Mouse (Mus musculus) embryo, embryonic 9.5 days (tissue): Measurements from ENCODE around the gene Car10.
"Not testable (repeated sequence)": the region's sequence is repeated elsewhere in the genome, so short reads cannot be mapped to it uniquely, and the experiment has no call there.

Experiments used
- DNase-seq: peaks from one replicate; pipeline ENCODE4 v3.0.0-alpha.2; 2017; ENCODE audit errors: extremely low spot score

Gene Car10

DNA sequence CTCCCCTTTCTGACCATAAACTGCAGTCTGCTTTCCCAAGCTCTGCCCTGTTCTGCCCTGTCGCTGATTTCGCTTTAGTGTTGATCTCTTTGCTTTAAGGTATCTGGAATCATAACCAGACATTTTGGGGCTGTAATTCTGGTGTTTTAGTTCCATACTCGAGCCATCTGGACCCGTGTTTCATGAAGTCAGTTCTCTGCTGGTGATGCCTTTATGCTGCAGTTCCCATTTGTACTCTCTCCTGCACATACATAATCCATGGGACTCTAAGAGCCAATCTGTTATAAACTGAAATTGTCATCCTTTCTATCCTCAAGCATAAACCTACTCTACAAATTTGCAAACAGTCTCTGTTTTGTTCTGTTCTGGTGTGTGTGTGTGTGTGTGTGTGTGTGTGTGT is 293.3 kb downstream of the Car10 start:
- no peak for DNase-seq

DNA sequence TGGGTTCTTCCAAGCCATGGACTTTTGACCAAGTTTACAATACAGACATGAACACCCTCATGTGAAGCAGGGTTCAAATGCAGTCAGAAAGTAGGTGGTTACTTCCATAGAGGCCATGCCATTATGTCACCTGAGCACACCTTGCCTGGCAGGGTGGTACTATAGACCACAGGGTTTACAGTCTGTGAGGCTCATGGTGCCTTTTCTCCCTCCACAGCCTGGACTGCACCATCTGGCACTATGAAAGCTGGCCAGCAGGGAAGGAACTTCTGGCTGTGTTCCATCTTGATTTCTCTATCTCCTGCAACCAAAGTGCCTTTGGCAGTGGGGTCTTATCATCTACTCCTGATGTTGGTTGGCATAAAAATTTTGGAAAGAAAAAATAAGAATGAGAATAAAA is 295.5 kb downstream of the Car10 start:
- not testable (repeated sequence) for DNase-seq

DNA sequence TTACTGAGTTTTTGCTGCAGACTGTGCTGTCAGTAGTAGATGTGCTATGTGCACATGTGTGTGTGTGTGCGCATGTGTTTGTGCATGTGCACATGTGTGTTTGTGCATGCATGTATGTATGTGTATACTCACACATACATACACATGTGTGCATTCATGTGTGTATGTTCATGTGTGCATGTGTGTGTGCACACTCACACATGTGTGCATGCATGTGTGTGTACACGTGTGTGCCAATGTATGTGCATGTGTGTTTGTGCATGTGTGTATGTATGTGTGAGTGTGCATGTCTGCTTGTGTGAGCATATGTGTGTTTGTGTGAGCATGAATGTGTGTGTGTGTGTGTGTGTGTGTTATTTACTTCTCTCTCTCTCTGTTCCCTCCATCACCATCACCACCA is 298.5 kb downstream of the Car10 start:
- DNase-seq = no peak

DNA sequence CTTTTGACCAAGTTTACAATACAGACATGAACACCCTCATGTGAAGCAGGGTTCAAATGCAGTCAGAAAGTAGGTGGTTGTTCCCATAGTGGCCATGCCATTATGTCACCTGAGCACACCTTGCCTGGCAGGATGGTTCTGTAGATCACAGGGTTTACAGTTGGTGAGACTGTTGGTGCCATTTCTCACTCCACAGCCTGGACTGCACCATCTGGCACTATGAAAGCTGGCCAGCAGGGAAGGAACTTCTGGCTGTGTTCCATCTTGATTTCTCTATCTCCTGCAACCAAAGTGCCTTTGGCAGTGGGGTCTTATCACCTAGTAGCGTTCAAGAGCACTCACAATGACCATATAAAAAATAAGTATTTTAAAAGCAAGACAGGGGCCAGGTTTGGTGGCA is 303.3 kb downstream of the Car10 start:
- DNase-seq = not testable (repeated sequence)

DNA sequence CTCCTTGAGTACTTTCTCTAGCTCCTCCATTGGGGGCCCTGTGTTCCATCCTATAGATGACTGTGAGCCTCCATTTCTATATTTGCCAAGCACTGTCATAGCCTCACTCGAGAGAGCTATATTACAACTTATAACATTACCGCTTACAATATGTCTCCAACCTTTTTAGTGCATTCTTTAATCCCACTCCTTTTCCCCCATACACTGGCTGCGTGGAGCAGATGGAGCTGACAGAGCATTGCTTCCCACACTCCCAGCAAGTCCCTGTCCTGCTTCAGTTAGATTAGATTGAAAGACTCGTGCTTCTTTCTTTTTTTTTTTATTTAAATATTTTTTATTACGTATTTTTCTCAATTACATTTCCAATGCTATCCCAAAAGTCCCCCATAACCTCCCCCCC is 310.2 kb downstream of the Car10 start:
- DNase-seq = no peak

DNA sequence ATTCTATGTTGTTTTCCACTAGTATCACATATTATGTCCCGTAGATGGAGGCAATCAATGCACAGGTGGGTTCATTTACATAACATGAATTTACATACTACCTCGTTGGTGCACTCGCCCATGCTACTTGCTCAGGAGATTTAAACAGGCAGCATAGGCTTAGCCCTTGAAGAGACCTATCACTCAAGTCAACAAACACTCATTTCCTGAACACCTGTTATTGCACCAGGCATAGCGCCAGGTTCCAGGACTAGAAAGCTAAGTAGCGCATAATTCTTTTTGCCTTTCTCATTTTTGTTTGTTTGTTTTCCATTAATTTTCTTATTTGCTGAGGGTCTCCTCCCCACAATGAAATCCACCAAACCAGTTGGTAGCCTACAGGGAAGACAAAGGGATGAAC is 333.7 kb downstream of the Car10 start:
- no peak for DNase-seq

DNA sequence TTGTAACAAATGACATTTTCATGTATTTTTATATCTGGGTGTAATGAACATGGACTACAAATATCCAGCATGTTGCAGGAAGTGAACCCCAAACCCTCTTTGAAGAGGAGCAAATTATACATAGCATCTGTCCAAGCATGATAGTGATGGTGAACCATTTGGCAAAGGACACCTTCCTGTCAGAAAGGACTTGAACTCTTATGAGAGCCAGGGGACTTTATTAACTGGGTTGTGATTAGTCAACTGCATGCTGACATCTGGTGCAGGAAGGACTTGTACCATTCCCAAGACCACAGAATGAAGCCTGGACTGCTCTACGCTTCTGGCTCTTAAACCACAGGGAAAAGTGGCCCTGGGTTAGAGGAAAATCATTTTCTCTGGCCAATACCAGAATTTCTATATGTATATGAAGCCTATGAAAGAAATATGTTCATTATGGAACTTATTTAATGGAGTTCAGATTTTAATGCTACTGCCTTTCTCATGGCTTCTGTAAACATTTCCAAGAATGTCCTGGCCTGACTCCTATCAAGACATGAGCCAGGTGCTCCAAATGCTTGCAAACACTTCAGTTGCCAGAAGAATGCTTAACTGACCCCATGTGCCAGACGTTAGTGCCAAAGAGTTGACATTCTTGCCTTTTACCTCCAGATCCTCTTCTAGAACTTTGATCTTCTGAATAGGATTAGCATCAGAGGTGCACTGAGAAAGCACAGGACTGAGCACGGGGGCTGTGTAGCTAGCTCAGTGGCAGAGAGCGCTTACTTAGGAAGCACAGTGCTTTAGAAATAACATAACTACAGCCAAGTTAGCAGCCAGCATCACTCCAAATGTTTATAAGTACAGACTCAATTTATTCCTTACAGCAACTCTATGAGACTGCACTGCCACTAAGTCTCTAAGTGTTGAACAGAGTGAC is 337.4 kb downstream of the Car10 start:
- DNase-seq = no peak

DNA sequence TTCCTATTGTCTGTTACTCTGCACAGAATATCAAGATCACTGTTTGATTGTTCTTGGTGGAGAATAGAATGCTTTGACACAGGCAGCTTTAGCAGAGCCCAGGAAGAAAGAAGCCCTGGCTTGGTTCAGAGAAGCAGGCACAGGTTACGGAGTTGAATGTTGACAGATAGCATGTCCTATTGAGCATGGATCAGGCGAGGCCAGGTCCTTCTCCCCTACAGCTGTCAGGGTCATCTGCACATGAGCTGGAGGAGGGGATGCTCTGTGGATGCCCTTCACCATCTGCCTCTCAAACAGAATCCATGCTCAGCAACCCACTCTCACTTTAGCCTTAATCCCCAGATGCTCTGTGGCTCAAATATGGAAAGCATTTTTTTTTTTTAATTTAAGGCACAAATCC is 339.1 kb downstream of the Car10 start:
- DNase-seq = no peak

DNA sequence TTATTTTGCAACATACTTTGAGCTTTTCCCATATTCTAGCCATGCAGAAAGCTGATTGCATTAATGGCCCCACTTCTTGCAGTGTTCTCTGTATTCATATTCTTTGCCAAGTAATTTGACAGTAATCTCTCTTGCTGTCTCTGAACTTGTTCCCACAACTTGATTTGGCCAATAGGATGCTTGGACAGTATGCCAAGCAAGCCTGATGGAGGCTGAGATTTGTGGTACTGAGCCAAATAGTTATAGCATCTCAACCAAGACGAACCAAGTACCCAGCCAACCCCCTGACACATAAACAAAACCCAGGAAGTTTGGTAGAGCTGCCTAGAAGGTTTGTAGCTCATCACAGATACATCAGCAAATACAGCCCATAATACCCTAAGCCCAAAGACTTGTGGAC is 342.6 kb downstream of the Car10 start:
- no peak for DNase-seq

DNA sequence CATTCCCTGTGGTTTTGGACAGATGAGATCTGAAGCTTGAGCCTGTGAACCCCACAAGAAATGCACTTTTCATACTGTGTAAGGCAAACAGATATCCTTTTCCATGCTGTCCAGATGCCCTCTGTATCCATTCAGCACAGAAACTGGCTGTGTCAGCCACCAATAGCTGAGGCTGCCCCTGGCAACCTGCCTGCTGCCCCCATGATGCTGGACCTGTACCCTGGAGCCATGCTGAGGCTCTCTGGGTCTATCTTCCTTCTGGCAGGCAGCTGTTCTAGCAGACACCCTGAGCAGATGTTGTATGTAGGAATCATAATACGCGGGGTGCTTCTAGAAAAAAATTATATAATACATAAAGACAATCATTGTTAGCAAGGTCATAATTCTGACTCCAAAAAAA is 345.9 kb downstream of the Car10 start:
- DNase-seq = no peak

DNA sequence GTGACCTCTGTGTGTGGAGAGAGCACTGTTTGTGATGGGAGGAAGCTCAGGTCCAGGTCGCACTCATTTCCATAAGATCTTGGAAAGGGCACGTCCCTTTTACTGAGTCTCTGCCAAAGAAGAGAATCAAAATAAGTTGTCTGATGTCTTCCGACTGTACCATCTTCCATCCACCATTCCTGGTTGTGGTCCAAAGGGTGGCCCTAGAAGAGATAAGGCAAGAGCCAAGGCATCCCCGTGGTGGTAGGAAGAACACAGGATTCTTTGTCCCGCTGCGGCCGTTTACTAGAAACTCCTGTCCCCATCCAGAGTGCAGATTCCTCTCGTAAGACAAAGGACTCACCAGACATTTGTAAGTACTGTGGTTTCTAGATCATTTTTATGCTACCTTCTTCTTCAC is 346.9 kb downstream of the Car10 start:
- no peak for DNase-seq

DNA sequence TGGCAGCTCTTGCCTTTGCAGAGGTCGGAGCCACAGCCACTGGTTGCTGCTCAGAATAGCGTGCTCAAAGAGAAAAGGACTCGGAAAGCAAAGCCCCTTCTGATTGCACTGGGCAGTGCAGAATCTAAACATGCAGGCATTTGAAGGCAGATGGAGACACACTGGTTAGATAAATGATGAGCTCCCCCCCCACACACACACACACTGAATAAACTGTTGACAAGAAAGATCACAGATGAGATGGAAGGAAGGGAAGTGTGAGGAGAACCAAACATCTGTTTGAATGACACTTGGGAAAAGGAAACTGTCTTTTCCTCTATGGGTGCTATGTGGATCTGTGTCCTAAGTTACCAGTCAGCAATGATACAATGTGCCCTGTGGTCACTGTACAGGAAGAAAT is 349.7 kb downstream of the Car10 start:
- no peak for DNase-seq

DNA sequence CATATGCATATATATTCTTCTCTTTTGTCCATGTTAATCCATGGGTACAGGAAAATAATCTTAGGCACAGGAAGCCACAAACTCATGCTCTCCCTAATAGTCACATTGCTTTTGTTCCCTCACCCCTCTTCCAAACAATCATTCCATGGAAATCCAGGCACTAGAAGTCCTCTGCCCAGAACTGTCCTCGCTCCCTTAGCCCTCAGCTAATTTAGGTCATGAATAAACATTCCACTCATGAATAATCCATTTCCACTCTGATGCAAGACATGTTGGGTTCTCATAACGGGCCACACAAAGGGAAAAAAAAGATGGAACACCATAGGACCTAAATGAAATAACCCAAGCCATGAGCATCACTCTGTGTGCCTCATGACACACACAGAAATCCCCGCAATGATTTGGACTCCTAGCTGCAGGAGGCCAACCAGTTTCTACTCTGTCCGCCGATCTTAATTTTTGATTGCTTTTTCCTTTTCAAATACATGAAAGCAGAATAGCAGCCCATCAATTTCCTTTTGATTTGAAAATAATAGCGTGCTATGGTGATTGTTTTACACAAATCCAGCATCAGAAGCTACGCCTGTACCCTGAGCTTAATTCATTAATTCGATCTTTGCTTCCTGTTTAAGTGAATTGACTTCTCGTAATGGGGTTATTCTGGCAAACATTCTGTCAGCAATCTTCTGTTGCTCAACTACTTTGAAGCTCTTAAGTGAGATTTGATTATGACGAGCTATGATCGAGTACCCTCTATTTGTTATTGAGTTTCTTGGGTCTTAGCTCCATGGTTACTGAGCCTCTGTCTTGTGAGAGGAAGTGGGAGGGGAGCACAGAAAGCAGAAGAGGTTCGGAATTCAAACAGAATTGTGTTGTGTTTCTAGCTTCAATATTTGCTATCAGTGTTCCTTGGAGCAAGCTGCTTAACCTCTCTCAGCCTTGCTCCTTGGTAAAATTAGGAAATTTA is 350.7 kb downstream of the Car10 start:
- no peak for DNase-seq

DNA sequence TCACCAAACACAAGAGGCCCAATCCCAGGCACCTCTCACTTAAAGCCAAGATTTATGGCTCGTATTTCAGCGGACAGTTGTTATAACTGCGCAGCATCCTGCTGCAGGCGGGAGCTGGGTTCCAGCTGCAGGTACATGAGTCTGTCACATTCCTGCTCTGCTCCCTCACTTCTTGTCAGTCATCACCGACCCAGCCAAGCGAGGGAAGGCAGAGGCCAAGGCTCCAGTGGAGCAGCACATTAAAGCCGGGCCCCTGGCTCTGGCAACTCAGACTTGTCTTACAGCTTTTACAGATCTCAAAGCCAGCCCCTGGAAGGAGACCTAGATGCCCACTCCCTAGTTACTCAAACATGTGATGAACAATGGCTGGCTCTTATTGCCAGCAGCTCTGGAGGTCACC is 352.7 kb downstream of the Car10 start:
- no peak for DNase-seq

DNA sequence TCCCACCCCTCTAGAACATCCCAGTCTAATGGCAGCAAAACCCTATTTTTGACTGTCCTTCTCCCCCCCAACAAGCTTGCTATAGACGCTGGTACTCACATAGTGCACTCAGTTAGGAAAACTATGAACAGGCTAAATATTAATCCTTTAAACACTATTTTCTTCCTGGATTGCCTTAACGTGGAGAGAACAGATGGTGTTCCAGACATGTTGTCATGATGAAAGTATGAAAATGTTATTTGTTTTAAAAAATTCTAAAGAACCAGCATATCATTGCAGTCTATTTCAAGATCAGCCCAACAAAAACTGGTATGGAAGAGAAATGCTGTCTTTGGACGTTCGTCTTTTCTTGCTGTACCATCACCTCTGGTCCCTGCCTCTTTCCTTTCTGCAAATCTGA is 368.4 kb downstream of the Car10 start:
- DNase-seq = no peak

DNA sequence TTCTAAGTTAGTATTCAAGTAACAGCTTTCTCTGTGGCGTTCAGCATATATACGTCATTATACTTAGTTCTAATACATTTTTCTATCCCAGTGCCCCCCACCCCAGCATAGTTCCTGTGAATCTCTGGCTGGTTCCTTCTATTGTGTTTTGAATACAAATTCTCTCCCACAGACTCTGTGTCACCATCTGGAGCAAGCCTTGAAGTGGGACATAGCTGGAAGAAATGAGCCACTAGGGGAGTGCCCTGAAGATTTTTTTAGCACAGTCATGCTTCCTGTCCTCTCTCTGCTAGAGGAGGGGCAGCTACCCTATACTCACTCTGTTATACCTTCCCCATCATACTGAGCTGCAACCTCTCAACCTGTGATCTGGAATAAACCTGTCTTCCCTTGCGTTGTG is 369.9 kb downstream of the Car10 start:
- DNase-seq = no peak

DNA sequence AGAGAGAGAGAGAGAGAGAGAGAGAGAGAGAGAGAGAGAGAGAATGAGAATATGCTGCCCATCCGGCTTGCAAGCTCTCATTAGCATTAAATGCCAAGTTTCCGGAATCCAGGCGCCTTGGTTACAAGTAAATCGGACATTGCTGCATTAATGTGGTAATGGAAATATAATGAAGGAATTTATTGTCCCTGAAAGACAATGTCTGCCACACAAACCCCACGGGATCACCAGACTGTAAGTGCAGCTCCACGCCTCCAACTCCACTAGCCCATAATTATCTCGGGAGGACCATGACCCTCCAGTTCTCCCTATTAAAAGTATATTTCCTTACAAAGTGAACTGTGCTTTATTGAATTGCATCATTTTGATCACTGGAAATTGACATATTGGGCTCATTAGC is 372.9 kb downstream of the Car10 start:
- no peak for DNase-seq

DNA sequence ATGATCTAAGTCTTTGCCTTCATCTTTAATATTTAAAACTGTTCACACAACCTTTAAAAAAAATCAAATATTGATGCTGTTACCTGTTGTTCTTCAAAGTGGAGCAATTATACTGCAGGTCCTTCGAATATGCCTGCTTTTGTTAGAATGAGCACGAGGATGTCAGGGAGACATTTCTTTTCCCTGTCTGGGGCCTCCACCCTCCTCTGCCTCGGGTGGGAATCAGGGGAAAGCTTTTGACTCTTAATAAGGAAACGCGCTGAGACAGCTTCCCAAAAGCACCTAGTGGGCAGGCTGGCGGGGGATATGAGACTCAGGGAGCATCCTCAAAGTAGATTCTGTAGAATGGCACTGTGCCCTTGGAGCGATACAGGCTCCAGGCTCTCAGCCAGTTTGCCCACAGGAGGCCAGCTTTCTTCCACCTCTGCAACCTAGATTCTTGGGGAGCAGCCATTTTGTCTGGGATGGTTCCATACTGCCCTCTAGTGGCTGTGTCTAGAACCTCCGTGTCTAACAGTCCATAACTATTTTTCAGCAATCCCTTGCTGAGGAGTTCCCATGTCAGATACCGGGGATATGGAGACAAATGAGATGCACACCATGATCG is 373.8 kb downstream of the Car10 start:
- DNase-seq = peak; percentile 73

DNA sequence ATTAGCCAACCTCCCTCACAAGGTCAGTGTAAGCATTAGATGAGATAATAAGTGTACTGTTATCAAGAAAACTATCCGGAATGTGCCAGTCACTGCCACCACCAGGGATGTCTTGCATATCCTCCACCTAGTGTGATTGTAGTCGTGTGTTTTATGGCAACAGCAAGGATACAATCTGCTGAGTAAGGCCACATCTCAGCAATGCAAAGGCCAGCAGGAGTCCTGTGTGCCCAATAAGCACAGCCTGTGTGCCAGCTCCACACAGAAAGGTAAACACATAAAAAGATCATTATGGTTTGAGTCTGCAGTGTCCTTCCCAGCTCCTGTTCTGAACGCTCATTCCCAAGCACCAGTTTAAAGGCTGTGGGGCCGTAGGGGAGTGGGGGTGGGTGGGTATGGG is 386.8 kb downstream of the Car10 start:
- DNase-seq = no peak

DNA sequence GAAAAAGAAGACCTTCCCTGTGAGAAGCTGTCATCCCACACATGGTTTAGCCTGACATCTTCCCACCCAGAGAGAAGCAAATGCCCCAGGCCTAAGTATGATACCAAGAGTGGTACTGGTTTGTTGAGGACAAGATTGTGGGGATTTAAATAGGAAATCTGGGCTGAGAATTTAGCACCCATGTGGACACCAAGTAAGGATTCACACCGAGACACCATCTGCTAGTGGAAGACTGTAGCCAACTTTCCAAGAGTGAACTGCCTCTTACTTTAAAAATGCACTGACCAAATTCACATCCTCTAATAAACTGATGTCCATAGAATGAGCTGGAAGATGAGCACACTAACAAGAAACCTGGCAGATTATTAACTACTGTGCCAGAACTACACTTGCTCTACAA is 389.2 kb downstream of the Car10 start:
- no peak for DNase-seq

DNA sequence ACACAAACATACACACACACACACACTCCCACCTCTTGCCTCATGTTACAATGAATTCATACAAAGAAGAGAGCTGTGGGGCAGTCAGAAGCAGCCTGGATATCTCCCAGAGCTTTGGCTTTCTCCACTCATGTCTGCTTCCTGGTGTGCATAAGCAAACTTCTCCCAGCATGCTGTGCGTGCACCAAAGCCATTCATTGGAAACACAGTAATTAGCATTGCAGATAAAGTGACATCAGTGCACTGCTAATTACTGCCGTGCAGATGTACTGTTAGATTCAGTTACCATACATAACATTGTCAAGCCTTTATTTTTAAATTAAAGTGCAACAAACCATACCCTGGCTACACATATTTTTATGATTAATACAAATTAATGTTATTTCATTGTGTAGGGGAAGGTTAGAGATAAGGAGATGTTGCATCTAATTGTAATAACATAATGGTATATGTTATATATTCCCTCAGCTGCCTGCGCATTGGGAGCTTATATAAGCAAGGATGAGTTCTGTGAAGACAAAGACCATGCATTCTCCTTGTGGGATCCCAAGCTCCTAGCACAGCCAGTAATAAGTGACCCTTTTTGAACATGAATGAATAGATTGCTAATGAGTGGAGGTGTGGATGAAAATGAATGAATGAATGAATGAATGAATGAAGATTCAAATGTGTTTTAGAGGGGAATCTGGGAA is 390.2 kb downstream of the Car10 start:
- no peak for DNase-seq
